ENCODE assay signal across 25 mouse cellular contexts in genomic region chr12:51492040-51492439, GRCm38 (mm10).
DNase-seq lines count a peak whose midpoint lies in the region; ATAC-seq lines count a peak whose summit lies in the region.
"Had no signal": no experiment of that assay in that cellular context is flagged by ENCODE, and none has a peak within 500 bp of the region (broad histone marks: within the 10 kb centered on the region; RNA-seq: fewer than 3 reads in every experiment).

No protein-coding gene starts in this region.

- H3K4me1 ChIP-seq in forebrain, embryonic 11.5 days (replicated peaks; ENCODE audit: control insufficient read depth, insufficient read depth, low read length), result no peaks in the 10 kb centered on the region
- H3K4me1 ChIP-seq: embryonic facial prominence, embryonic 10.5 days; embryonic facial prominence, embryonic 12.5 days; forebrain, embryonic 12.5 days had no signal

- no peaks in the 10 kb centered on the region for H3K9me3 ChIP-seq in forebrain, embryonic 11.5 days (ENCODE audit: control insufficient read depth, low read length)
- H3K9me3 ChIP-seq: embryonic facial prominence, embryonic 12.5 days; forebrain, embryonic 12.5 days; G1E had no signal

- no peak overlapping the region for H3K27ac ChIP-seq in forebrain, embryonic 11.5 days (ENCODE audit: low read depth, low read length)
- H3K27ac ChIP-seq: embryonic facial prominence, embryonic 10.5 days; embryonic facial prominence, embryonic 12.5 days; forebrain, embryonic 12.5 days had no signal

- H3K4me3 ChIP-seq in forebrain, embryonic 11.5 days (ENCODE audit: low read depth, low read length), result no peak overlapping the region
- H3K4me3 ChIP-seq: embryonic facial prominence, embryonic 10.5 days; embryonic facial prominence, embryonic 12.5 days; forebrain, embryonic 12.5 days had no signal

- H3K9ac ChIP-seq in forebrain, embryonic 11.5 days (ENCODE audit: low read length), result no peak overlapping the region
- H3K9ac ChIP-seq: embryonic facial prominence, embryonic 12.5 days; forebrain, embryonic 12.5 days had no signal

- WGBS in forebrain, embryonic 11.5 days, result 85% methylated on average over 7 of the region's 7 CpGs

- H3K4me2 ChIP-seq in forebrain, embryonic 11.5 days (ENCODE audit: low read depth, low read length, severe bottlenecking), result no peak overlapping the region
- H3K4me2 ChIP-seq: embryonic facial prominence, embryonic 12.5 days; forebrain, embryonic 12.5 days had no signal

- ATAC-seq in frontal cortex, adult (ENCODE audit: low TSS enrichment), result peak; percentile 55
- no peak for ATAC-seq in forebrain, embryonic 11.5 days (replicated peaks; ENCODE audit: low FRiP score)
- ATAC-seq: activated CD4-positive, CD25-positive, alpha-beta regulatory T cell, adult 4 months; CD4-positive, CD25-positive, alpha-beta regulatory T cell, adult 4 months; forebrain, embryonic 14.5 days; forebrain, embryonic 16.5 days; Patski had no signal

- no peaks in the 10 kb centered on the region for H3K36me3 ChIP-seq in forebrain, embryonic 11.5 days (ENCODE audit: control insufficient read depth, insufficient read depth, low read length)
- H3K36me3 ChIP-seq: embryonic facial prominence, embryonic 10.5 days; embryonic facial prominence, embryonic 12.5 days; forebrain, embryonic 12.5 days; G1E had no signal

- no peaks in the 10 kb centered on the region for H3K27me3 ChIP-seq in forebrain, embryonic 11.5 days (ENCODE audit: control insufficient read depth, insufficient read depth, low read length)
- H3K27me3 ChIP-seq: CH12.LX; embryonic facial prominence, embryonic 12.5 days; forebrain, embryonic 12.5 days had no signal

- no peak for DNase-seq in frontal cortex, adult 2 months (ENCODE audit: extremely low spot score in 1 of 2, low spot score in 1 of 2)
- DNase-seq in brain, adult 2 months (ENCODE audit: low read depth, low spot score), result peak; percentile 45
- peak; percentile 65 for DNase-seq in retina, postnatal 1 day
- no peak for DNase-seq in forebrain, embryonic 11.5 days (ENCODE audit: low spot score)
- no peak for DNase-seq in cerebellum, adult 8-10 months
- DNase-seq: adrenal gland, adult 8-10 months; adrenal gland, postnatal 14 days; adrenal gland, postnatal 36 days; B cell, adult 2 months; cerebellum, adult 11 months; cerebellum, adult 18-20 months; cerebellum, adult 9-10 months; cerebellum, postnatal 10 days; cerebellum, postnatal 25 days had no signal

Comparison
In these comparisons a context has a peak if more than half of its experiments do, and no peak if none do; other contexts are left out.
1. DNase-seq: peak in brain, adult 2 months (single experiment) and retina, postnatal 1 day (single experiment); none in frontal cortex, adult 2 months (0 of 2), forebrain, embryonic 11.5 days (single experiment) and cerebellum, adult 8-10 months (single experiment).